30 mouse cellular contexts compared by ENCODE assay signal in genomic region chr2:120167763-120168162, GRCm38 (mm10).
"Had no signal": no experiment of that assay in that cellular context is flagged by ENCODE, and none has a peak within 500 bp of the region (broad histone marks: within the 10 kb centered on the region; RNA-seq: fewer than 3 reads in every experiment).

No protein-coding gene starts in this region.

- H3K4me1 ChIP-seq: limb, embryonic 10.5 days; limb, embryonic 12.5 days; limb, embryonic 13.5 days; limb, embryonic 15.5 days; midbrain, embryonic 10.5 days; midbrain, embryonic 12.5 days; midbrain, embryonic 13.5 days; midbrain, embryonic 15.5 days had no signal

- DNase-seq: left cerebral cortex, postnatal 4 days; liver; liver, embryonic 13.5 days; liver, postnatal 0 days; lung, adult 18-20 months; lung, adult 2 months; lung, embryonic 14.5 days; lung, postnatal 10 days; lung, postnatal 14 days; lung, postnatal 36 days; lung, postnatal 4 days; midbrain, embryonic 14.5 days had no signal

- H3K27ac ChIP-seq: limb, embryonic 10.5 days; limb, embryonic 12.5 days; limb, embryonic 13.5 days; limb, embryonic 15.5 days; liver, embryonic 12.5 days; liver, embryonic 13.5 days; liver, embryonic 14.5 days; liver, embryonic 15.5 days; lung, embryonic 15.5 days; macrophage; midbrain, embryonic 10.5 days; midbrain, embryonic 12.5 days; midbrain, embryonic 13.5 days; midbrain, embryonic 15.5 days had no signal

- H3K9ac ChIP-seq: limb, embryonic 12.5 days; limb, embryonic 13.5 days; limb, embryonic 15.5 days; liver, embryonic 12.5 days; liver, embryonic 13.5 days; liver, embryonic 14.5 days; liver, embryonic 15.5 days; liver, postnatal 0 days; lung, embryonic 14.5 days; lung, embryonic 15.5 days; midbrain, embryonic 12.5 days; midbrain, embryonic 13.5 days; midbrain, embryonic 15.5 days had no signal

- H3K27me3 ChIP-seq: limb, embryonic 12.5 days; limb, embryonic 13.5 days; limb, embryonic 15.5 days; liver, embryonic 12.5 days; liver, embryonic 13.5 days; liver, embryonic 15.5 days; lung, embryonic 15.5 days; midbrain, embryonic 12.5 days; midbrain, embryonic 13.5 days; midbrain, embryonic 15.5 days had no signal

- ATAC-seq: liver, embryonic 12.5 days; liver, postnatal 0 days; midbrain, embryonic 13.5 days; midbrain, embryonic 15.5 days; midbrain, embryonic 16.5 days had no signal

- H3K4me3 ChIP-seq: limb, embryonic 10.5 days; limb, embryonic 12.5 days; limb, embryonic 13.5 days; limb, embryonic 15.5 days; liver, embryonic 12.5 days; liver, embryonic 13.5 days; liver, embryonic 15.5 days; lung, embryonic 15.5 days; megakaryocyte, embryonic 14.5 days; midbrain, embryonic 10.5 days; midbrain, embryonic 12.5 days; midbrain, embryonic 13.5 days; midbrain, embryonic 15.5 days; myocyte had no signal

- H3K4me2 ChIP-seq: limb, embryonic 12.5 days; limb, embryonic 13.5 days; limb, embryonic 15.5 days; liver, embryonic 11.5 days; liver, embryonic 12.5 days; liver, embryonic 13.5 days; liver, embryonic 15.5 days; lung, embryonic 14.5 days; lung, embryonic 15.5 days; midbrain, embryonic 11.5 days; midbrain, embryonic 12.5 days; midbrain, embryonic 13.5 days; midbrain, embryonic 15.5 days had no signal

- H3K36me3 ChIP-seq: limb, embryonic 10.5 days; limb, embryonic 12.5 days; limb, embryonic 13.5 days; limb, embryonic 15.5 days; liver, embryonic 12.5 days; liver, embryonic 13.5 days; liver, embryonic 15.5 days; lung, embryonic 15.5 days; midbrain, embryonic 10.5 days; midbrain, embryonic 12.5 days; midbrain, embryonic 13.5 days; midbrain, embryonic 15.5 days had no signal

- H3K9me3 ChIP-seq: limb, embryonic 10.5 days; limb, embryonic 12.5 days; limb, embryonic 13.5 days; limb, embryonic 15.5 days; liver, embryonic 12.5 days; liver, embryonic 13.5 days; liver, embryonic 15.5 days; lung, embryonic 15.5 days; megakaryocyte, embryonic 14.5 days; midbrain, embryonic 10.5 days; midbrain, embryonic 12.5 days; midbrain, embryonic 13.5 days; midbrain, embryonic 15.5 days had no signal
